Mouse (Mus musculus): Measurements from ENCODE around the gene Optc. TPM values are rescaled to one million over a fixed set of nuclear protein-coding genes. Genes with fewer than 3 reads are reported as not detected.

Optc gene
- total RNA-seq, 4 experiments from 2014 or later: 0.29 TPM; not detected in 3

- DNase-seq (ENCODE audit: low spot score in 2 of 2): no peak
Measured at GRCm38 (mm10) chr1:133884090-133884489, 23.7 kb downstream of the Optc start.

- no peak for DNase-seq (ENCODE audit: low spot score in 2 of 2)
Measured at GRCm38 (mm10) chr1:133882283-133883217, 25.2 kb downstream of the Optc start.

GRCm38 (mm10) chr1:133881813-133882212, 26.0 kb downstream of the Optc start:
- no peak for DNase-seq (ENCODE audit: low spot score in 2 of 2)

GRCm38 (mm10) chr1:133878825-133879423, 28.9 kb downstream of the Optc start:
- no peak for DNase-seq (ENCODE audit: low spot score in 2 of 2)

- DNase-seq (ENCODE audit: low spot score in 2 of 2): no peak
Measured at GRCm38 (mm10) chr1:133876936-133877335, 30.9 kb downstream of the Optc start.

- no peak for DNase-seq (ENCODE audit: low spot score in 2 of 2)
Measured at GRCm38 (mm10) chr1:133873086-133873813, 34.5 kb downstream of the Optc start.

GRCm38 (mm10) chr1:133871241-133871640, 36.6 kb downstream of the Optc start:
- no peak for DNase-seq (ENCODE audit: low spot score in 2 of 2)

DNA sequence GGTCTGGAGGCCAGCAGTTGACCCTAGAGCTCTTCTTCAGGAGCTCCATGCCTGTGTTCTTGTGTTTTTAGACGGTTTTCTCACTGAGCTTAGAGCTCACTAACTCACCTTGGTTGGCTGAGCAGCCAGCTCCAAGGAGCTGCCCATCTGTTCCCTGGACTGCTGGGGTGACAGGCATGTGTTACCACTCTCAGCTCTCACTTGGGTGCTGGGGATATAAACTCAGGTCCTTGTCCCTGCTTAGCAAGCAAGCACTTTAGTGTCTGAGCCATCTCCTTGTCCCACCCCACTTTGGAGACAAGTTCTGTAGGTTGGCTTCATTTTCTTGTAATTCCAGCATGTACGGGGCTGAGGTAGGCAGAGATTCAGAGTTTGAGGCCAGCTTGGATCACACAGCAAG, 38.6 kb downstream of the Optc start:
- no peak for DNase-seq (ENCODE audit: low spot score in 2 of 2)

DNA sequence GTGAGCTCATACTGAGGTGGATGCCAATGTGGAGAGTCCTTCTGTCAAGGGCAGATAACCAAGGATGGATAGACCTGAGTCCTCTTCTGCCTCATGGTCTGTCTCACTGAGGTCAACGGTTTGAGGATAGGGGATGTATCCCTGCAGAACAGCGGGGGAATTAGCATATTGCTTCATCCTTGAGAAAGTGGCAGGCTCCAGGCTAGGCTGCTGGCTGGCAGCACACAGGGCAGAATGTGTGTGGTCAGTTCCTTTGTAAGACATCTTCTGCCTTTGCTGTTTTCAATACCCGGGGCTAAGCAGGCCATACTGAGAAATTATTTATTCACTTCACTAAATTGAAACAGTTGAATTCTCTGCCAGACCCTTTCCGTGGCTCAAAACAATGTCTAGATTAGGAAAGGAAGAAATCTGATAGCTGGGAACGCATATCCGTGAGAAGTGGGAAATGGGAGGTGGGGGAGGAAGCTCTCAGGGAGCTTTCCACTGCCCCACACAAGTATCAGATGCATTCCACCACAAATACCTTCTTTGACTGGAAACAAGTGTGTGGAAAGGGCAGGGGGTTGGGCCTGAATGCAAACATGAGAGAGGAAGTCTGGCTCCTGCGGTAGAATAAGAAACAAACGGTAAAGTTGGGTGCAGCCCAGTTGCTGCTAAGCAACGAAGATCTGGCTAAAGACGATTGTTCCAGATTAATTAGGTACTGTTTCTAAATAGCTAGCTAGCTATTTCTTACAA, 44.4 kb downstream of the Optc start:
- no peak for DNase-seq (ENCODE audit: low spot score in 2 of 2)

GRCm38 (mm10) chr1:133861028-133861427, 46.8 kb downstream of the Optc start:
- no peak for DNase-seq (ENCODE audit: low spot score in 2 of 2)

GRCm38 (mm10) chr1:133859821-133860711, 47.7 kb downstream of the Optc start:
- DNase-seq (ENCODE audit: low spot score in 2 of 2): no peak

GRCm38 (mm10) chr1:133859257-133859656, 48.5 kb downstream of the Optc start:
- no peak for DNase-seq (ENCODE audit: low spot score in 2 of 2)

DNA sequence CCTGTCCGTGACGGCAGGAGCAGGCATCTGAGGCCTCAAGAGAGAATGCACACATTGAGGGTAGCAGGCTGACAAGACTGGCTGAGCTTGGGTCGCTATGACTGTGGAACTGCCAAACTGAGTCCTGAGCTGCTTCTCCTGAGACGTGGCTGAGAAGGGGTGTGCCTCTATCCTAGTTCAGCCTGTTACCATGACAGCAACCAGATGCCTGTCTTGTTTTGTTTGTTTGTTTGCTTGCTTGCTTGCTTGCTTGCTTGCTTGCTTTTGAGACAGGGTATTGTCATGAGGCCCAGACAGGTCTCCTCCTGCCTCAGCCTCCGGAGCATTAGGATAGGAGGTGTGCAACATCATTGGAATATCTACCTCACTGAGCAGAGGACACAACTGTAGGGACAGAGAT, 50.0 kb downstream of the Optc start:
- DNase-seq (ENCODE audit: low spot score in 2 of 2): no peak

DNA sequence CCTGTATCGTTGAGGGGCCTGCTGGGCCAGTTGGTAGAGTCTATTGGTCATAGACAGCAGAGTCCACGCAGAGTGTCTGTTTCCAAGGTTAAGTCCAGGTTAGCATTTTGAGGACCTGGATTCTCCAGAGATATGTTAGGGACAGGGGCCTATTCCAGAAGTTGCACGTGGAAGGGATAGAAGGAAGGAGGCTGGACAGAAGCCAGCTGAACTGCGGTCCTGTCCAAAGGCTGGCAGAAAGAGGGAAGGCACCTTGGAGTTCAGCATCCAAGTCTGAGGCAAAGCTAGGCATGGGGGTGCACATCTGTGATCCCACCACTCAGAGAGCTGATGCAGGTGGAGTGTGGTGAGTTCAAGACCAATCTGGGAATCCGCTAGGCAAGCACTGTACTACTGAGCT, 50.6 kb downstream of the Optc start:
- no peak for DNase-seq (ENCODE audit: low spot score in 2 of 2)

DNA sequence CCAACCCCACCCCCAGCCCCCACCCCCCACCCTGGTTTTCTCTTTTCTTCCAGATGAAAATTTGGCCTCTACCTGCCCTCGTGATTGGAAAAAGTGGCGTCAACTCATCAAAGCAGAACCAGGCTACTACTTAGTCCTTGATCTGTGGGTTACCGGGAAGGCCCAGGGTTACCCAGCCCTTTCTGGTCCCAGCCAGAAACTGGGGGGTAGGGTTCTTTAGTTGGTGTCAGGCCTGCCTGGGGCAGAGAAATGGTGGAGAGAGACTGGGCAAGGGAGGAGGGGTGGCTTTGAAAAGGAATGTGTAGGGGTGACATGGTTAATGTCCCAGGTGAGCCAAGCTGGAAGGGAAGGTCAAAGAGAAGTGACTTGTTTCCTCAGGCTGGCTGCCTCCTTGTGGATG, 51.1 kb downstream of the Optc start:
- DNase-seq (ENCODE audit: low spot score in 2 of 2): no peak

GRCm38 (mm10) chr1:133856133-133856541, 51.7 kb downstream of the Optc start:
- no peak for DNase-seq (ENCODE audit: low spot score in 2 of 2)

DNA sequence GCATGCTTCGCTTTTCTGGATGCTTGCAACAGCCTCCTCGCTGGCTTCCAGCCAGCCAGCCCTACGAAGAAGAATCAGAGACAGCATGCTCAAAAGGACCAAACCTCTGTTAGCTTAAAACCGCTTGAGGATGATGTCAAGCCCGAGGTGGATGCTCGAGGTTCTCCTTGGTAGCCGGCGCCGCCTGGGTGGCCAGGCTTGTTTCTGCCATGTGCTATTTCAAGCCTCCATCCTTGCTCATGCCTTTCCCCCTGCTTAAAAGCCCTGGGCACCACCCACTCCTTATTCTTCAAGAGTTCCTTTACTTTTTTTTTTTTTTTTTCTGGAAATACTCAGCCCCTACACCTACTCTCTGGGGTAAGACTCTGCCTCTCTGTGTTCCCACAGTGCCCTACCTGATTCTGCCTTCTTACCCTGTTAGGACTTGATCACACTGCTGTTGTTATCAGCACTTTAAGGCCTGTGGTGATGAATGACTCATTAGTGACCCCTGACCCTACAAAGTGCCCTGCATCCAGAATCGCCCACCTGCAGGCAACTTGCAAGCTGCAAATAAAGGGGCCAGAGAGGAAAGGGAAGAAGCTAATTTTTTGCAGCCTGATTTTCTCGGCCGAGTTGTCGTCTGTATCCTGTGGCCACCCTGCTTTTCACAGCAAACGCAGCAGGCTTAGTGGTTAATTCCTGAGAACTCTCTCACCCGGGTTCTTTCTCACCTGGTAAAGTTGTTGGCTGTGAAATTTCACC, 52.4 kb downstream of the Optc start:
- DNase-seq (ENCODE audit: low spot score in 2 of 2): no peak

DNA sequence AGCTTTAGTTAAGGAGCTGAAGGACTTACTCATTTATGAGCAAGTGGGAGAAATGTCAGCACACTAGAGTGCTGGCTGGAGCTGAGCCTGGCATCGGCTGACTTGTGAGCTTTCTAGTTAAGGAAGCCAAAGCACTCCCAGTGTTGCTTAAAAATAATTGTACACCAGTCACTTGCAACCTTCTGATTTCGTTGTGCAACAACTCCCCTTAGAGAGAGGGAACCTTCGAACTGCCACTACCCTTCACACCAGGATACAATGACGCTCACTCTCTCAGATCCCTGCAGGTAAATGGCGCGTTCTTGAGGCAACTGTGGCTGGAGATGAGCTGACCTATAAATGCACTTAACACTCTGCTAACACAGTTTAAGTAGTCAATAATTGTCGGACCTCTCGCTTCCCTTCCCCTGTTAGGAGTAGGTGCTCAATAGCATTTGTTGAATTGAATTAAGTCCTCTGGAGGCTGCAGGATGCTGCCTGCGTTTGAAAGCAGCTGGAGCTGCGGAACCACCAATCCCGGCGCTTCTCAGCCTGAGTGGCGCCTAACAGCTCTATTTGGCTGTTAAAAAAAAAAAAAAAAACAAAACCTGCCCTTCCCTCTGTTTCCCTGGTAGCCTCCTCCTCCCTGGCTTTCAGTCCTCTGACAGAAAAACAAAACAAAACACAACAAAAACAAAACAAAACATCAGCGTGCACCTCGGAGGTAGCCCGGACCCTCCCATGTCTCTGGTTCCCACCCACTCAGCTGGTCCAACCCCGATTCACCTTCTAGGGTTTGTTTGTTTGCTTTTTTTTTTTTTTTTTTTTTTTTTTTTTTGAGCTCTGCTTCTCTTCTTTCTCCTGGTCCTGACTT, 53.2 kb downstream of the Optc start:
- peak in 1 of 2 experiments; percentile 23 for DNase-seq (ENCODE audit: low spot score in 2 of 2)

Data from gastrocnemius, adult 8-10 months (tissue).